Mouse (Mus musculus) brain, embryonic 18.5 days (tissue): ENCODE measurements around the gene Cdk15.

ENCODE experiments used
- DNase-seq: peaks from one replicate; pipeline ENCODE4 v3.0.0-alpha.2; 2012; ENCODE audit warnings: low read depth, low spot score

Gene Cdk15

DNA sequence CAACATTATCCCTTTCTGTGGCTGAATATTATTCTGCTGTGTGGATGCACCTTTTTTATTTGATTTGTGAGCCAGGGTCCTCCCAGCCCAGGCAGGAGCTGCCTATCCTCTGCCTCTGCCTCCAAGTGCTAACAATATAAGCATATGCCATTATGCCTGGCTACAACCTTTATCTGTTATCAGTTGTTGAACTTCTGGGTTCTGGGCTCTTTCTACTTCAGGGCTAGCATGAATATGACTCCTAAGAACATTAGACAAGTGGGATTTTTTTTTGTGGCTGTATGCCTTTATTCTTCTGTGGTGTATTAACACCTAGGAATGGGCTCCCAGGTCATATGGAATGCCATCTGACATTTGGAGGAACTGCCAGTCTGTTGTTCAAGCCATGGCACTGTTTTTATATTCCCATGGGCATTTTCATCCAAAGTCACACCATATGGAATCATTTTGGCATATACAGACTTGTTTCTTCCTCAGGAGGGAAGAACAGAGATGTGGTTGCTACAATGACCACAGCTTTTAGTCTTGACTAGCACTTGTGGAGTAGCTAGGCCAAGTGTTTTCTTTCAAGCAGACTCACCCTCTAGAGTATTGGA lies 113.7 kb downstream of the Cdk15 start:
- no peak for DNase-seq

DNA sequence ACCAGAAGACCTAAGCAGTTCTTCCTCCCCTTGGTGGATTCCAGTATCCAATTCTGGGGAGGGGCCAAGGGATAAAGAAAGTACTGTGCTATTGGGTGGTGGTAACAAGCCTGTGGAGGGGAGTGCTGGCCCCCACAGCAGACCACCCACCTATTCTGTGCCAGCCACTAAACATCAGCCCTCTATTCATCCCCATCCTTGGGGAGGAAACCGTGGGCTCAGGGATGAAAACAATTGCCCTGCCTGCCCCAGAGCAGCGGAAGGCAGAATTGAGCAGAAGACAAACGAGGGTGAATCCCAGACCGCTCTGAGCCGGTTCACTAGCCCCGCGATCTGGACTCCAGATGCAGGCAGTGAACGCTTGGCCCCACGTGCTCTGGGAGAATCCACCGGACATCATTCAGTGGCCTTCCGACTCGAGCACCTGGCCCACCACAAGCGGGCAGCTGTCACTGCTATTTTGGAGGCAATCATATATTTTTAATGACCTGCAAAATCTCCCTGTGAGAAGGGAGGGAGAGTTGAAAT lies 119.4 kb downstream of the Cdk15 start:
- DNase-seq = no peak

DNA sequence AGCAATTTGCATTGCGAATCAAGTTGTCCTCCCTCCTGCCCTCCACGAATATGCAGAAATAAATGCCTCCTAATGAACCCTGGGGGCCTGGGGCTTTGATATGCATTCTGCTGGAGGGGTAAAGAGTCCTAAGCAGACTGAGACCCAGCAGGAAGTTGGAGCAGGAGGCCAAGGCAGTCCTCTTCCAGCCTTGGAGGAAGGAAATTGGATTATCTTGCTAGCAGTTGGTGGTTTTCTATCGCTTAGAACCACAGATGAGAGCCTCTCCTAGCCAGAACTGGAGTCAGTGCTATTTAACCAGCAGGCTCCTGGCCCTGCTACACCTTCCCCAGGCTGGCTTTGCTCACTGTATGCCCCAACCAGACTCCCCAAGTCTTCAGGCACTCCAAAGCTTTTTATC lies 119.9 kb downstream of the Cdk15 start:
- DNase-seq = peak; percentile 22

DNA sequence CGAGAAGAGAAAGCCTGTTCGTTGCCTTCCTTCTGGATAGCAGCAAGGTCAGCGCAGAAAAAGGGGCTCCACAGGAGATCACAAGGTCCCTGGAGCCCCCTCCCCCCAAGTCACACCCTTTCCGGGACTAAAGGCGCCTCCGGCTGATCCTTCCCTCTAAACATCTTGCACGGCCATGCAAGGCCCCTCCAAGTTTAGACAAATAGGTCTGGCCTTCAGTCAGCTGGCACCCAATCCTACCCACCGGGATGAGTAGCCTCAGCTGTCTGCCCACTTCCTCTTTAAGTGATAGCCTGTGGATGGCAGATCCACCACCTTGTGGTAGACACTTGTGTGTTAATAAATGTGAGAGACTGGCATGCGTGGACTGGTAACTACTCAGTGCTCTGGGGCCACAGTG lies 120.6 kb downstream of the Cdk15 start:
- DNase-seq = no peak

DNA sequence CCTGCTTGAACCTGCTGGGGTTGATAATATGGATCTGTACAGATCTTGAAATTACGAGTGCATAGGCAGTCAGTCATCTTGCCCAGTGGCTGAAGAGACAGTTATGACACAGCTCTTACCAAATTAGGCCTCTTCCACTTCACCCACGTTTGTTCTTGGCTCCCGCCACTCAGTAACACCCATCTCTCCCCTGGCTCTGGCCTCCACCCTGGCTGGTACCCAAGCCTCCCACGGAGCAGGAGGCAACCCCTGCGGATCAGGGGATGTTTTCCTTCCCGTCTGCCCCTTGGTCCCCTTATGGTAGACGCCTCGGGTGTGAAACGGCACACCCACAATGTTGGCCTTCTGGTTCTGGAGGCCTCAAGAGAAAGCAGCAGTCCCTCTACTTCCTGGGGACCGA lies 124.2 kb downstream of the Cdk15 start:
- DNase-seq = no peak

DNA sequence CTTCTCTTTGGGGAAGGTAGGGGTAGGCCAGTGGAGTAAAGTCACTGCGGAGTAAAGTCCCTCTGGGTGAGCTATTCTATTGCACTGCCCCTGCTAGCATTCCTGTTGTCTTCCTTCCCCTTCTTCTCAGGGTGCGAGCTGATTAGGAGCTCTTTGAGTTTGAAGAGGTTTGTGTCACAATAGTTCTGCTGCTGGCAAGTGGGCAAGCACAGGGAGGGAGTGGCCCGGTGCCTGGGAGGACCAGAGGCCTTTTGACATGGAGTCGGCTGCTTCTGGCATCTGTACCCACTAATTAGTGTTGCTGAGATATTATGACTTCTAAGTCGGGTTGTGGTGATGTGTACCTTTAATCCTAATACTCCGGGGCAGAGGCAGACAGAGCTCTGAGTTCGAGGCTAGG lies 124.8 kb downstream of the Cdk15 start:
- DNase-seq = no peak

DNA sequence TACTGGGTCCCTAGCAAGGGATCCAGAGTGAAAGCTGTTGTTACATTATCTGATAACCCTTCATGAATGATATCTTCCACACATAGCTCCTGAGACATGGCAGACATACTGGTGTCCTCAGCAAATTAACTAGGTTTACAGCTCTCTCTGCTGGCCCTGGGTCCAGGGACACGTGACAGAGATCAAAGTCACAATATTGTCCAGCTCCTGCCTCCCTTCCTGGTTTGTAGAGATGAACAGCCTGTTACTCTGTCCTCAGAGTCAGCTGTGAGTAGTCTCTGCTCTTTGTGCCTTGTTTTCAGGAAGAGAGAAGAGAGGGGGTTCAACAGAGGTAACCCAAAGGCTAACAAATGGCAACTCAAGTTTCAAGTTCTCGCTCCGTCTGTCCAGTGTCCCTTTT lies 125.8 kb downstream of the Cdk15 start:
- DNase-seq = no peak

DNA sequence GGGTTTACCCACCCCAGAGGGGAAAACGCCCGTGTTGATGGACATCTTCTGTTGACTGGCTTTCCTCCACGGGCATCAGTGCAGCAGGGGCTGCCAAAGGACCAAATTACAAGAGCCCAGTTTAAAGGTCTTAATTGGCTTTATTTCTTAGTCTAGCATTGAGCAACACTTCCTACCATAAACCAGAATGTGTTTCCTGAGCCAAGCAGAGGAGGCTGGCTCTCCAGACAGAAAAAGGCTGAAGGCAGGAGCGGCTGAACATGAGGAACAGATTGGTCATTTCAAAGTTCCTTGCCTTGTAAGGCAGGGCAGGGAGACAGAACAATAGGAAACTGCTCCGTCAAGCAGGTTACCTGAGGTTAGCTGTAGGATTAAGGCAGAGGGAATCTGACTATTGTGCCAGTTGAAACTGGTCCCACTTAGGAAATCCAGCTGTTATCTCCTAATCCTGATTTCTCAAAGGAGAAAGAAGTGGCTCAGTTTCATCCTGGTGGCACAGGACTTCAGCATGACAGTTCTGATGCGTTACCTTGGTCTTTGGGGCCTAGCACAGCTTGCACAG lies 126.4 kb downstream of the Cdk15 start:
- no peak for DNase-seq

DNA sequence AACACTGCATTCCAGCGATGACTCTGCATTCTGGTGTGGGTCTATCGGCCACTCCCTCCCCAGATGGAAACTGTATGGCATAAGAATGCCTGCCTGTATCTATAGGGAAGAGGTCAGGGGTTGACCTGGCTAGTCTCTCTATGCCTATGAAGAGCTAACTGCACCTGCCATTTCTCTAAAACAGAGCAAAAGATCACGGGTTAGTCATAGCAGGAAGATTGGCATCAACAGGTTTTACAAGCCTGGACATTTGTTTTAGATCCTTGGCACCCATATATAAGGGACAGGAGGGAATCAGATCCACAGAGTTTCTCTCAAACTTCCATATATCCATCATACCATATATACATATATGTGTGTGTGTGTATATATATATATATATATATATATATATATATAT lies 127.7 kb downstream of the Cdk15 start:
- DNase-seq = no peak

DNA sequence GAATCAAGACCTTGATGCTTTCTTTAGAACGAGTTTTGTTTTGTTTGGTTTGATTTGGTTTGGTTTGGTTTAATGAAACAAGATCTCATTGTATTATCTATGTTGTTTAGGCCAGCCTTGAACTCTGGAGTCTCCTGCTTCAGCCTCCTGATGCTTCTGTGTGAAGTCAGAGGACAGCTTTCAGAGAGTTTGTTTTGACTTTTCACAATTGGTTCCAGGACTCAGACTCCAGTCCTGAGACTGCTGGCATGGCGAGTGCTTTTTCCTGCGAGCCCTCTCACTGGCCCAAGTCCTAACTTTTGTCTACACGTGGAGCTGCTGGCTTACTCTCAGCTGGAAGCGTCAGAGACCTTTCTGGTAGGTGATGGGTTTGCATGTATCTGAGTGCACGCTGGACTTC lies 128.9 kb downstream of the Cdk15 start:
- DNase-seq = no peak

DNA sequence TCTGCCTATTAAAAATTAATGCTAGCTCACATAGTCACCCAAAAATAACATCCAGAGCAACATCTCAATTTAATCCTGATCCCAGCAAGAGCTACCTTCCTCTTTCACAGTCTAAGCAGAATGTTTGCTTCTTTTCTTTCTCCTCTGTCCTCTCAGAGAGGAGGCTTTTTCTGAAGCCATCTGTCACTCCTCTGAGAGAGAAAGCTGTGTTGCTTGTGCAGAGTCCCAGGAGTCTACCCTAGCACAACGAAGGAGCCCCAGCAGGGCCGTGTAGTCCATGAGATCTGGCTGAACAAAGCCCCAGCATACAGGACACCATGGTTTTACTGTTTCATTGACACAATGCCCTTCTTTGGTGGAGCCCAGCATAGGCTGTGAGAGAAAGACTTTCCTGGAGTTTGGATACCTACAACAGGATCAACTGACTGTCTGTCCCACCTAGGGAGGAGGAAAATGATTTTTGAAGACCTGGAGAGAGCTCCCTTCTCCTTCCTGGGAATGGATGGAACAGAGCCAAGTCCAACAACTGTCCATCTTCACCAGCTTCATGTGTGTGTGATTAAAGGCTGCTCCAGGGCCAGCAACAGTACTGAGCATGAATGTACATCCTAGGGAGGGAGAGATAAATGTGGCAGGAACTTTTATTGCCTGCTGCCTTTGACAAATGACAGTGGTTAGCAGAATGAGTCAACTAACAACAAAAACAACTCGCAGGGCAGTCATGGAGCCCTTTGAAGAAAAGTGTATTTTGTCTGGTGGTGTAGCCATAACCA lies 131.0 kb downstream of the Cdk15 start:
- no peak for DNase-seq

DNA sequence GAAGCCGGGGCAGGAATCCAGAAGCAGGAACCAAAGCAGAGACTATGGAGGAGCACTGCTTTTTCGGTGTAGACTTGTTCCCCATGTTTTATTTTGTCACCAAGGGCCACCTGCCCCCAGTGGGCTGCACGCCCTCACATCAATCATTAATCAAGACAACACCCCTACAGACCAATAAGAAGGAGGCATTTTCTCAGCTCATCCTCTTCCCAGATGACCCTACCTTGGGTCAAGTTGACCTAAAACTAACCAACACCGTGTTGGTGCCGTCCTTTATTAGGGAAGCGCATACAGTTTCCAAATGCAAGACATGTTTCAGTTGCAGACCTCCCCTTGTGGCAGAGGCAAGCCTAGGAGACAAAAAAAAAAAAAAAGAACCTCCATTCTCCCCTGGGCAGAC lies 132.5 kb downstream of the Cdk15 start:
- no peak for DNase-seq

DNA sequence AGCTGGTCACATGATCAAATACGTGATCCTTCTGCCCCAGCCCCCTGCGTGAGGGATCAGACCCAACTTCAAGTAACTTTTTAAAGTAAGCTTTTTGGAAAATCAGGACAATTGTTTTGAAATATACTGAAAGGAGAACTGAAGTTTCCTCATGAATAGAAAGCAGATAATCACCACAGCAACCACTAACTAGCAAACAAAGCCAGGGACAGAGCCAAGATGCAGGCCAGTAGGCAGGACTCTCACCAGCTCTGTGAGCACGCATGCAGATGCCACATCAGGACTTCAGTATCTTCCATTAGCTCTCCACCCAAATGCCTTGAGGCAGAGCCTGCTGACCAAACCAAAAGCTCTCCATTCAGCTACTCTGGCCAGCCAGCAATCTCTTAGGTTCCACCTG lies 135.0 kb downstream of the Cdk15 start:
- DNase-seq = no peak

DNA sequence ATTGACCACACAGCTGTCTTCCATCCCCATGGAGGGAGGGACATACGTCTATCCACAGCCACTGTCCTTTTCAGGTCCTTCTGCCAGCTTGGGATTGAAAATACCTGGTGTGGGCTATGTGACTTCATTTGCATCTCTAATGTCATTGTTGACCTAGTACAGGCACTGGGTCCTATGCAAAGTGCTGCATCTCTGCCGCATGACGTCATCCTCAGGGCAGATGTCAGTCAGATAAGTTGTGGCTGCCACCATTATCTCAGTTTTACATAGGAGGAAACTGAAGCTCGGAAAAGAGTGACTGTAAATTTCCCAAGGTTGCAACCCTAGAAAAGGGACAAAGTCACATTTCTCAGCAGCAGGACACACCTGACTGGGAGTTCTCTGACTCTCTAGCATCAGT lies 137.4 kb downstream of the Cdk15 start:
- DNase-seq = no peak

DNA sequence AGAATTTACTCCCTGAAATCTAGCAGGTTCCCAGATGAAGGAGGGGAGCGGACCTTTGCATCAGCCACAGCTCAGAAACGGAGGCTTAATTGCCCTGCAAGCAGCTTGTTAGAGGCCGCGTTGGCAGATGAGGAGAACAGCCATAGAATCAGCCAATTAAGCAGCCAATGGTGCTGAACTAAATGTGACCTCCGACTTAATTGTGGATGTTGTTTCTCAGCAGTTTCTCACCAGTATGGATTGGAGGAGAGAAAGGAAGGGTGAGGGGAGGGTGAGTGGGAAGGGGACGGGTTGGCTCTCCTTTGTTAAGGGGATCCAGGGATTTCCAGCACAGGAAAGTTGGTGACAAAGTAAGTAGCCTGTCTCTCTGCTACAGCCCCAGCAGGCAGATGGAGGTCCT lies 137.9 kb downstream of the Cdk15 start:
- DNase-seq = no peak

DNA sequence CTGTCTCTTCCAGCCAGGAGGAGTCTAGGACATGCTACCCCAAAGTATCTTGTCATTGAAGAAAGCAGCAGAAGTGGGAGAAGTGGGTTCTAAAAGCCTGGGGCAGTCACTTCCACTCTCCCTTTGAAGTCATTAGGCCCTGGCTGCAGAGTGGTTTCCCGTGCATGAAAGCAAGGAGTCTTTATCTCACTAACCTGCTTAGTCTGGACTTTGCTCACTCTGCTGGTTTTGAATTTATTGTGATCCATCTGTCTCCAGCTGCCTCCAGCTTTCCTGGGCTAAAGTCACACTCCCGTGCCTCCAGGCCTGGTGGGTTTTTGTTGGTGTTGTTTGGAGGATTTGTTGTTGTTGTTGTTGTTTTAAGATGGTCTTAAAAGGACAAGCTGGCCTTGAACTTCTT lies 139.3 kb downstream of the Cdk15 start:
- no peak for DNase-seq

DNA sequence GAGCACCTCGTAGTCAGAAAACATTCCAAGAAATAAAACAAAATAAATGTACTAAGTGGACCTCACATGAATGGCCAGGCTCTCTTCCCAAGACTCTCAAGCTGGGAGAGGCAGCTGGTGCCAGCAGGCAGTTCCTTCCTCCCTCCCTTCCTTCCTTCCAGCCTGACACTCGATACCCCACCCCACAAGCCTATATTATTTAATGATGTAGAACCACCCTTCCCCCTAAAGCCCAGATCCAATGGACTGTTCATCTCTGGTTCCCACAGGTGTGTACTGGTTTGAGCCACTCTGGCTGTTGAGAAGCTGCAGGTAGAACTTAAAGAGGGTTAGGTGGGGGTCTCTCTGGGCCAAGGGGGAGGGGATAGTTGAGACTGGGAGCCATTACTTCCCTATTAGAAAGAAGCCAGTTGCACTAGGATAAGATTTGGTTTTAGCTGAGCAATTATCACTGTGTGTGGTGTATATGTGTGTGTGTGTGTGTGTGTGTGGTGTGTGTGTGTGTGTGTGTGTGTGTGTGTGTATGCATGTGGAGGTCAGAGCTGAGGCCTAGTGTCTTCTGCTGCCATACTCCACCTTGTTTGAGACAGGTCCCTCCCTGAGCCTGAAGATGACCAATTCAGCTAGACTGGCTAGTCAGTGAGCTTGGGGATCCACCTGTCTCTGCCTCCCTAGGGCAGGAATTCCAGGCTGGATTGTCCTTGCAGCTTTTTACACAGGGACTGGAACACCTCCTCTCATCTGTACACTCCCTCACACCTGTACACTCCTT lies 143.0 kb downstream of the Cdk15 start:
- DNase-seq = no peak

DNA sequence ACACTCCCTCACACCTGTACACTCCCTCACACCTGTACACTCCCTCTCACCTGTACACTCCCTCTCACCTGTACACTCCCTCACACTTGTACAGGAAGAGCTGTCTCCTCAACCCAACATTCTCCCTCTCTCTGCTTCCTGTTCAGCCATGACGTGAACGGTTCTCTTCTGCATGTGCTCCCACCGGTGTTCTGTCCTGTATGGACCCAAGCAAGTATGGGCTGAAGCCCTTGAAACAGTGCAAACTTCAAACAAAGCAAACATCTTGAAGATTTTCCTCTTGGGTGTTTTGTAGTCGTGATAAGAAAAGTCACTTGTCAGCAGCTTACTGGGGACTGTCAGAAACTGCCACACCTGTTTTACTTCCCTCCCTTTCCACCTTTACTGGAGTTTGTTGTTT lies 144.5 kb downstream of the Cdk15 start:
- no peak for DNase-seq
